ENCODE assay signal across 8 mouse cellular contexts in genomic region chr14:73552341-73553121, GRCm38 (mm10). TPM values are rescaled to one million over a fixed set of nuclear protein-coding genes. Genes with fewer than 3 reads are reported as not detected.
DNase-seq lines count a peak whose midpoint lies in the region; ATAC-seq lines count a peak whose summit lies in the region.

No protein-coding gene starts in this region.

- H3K4me3 ChIP-seq in forebrain, embryonic 14.5 days (ENCODE audit: low read depth, low read length): peak overlapping the region; percentile 96
- peak overlapping the region; percentile 84 for H3K4me3 ChIP-seq in neural tube, embryonic 15.5 days (replicated peaks)

- H3K4me1 ChIP-seq in forebrain, embryonic 14.5 days (ENCODE audit: control insufficient read depth, insufficient read depth, low read length): peaks cover 6% of the 10 kb centered on the region
- peaks cover 22% of the 10 kb centered on the region for H3K4me1 ChIP-seq in neural tube, embryonic 15.5 days

- peak overlapping the region; percentile 65 for H3K27ac ChIP-seq in forebrain, embryonic 14.5 days (ENCODE audit: low read depth, low read length)
- peak overlapping the region; percentile 83 for H3K27ac ChIP-seq in neural tube, embryonic 15.5 days (replicated peaks)

- peak overlapping the region; percentile 76 for H3K4me2 ChIP-seq in forebrain, embryonic 14.5 days (ENCODE audit: low read length)
- peak overlapping the region; percentile 71 for H3K4me2 ChIP-seq in neural tube, embryonic 15.5 days

- peak; percentile 94 for DNase-seq in ES-CJ7 (ENCODE audit: low read depth, low spot score)
- peak; percentile 95 for DNase-seq in cerebellum, adult 11 months
- DNase-seq in forebrain, embryonic 14.5 days (ENCODE audit: low spot score): peak; percentile 96
- DNase-seq in heart, postnatal 14 days: peak; percentile 97 to 99
- DNase-seq in layer of hippocampus, adult 11-12 months (ENCODE audit: low spot score): peak; percentile 92
- peak; percentile 94 to 96 for DNase-seq in lung, adult 18-20 months
- peak; percentile 95 for DNase-seq in testis, postnatal 14 days (ENCODE audit: low spot score)

- peak overlapping the region; percentile 95 for H3K9ac ChIP-seq in forebrain, embryonic 14.5 days (ENCODE audit: low read length)
- peak overlapping the region; percentile 88 for H3K9ac ChIP-seq in neural tube, embryonic 15.5 days (replicated peaks)

- no peaks in the 10 kb centered on the region for H3K9me3 ChIP-seq in forebrain, embryonic 14.5 days (replicated peaks; ENCODE audit: control insufficient read depth, low read length)
- no peaks in the 10 kb centered on the region for H3K9me3 ChIP-seq in neural tube, embryonic 15.5 days (replicated peaks)

- H3K27me3 ChIP-seq in forebrain, embryonic 14.5 days (replicated peaks; ENCODE audit: control insufficient read depth, insufficient read depth, low read length): no peaks in the 10 kb centered on the region
- H3K27me3 ChIP-seq in neural tube, embryonic 15.5 days (replicated peaks): no peaks in the 10 kb centered on the region

- WGBS in forebrain, embryonic 14.5 days: 4% methylated on average over 61 of the region's 61 CpGs
- 4% methylated on average over 58 of the region's 61 CpGs for WGBS in neural tube, embryonic 15.5 days

- H3K36me3 ChIP-seq in forebrain, embryonic 14.5 days (ENCODE audit: control insufficient read depth, insufficient read depth, low read length): no peaks in the 10 kb centered on the region
- H3K36me3 ChIP-seq in neural tube, embryonic 15.5 days: peaks cover 12% of the 10 kb centered on the region; the same call in 1 of the 2 replicates

- peak; percentile 97 for ATAC-seq in forebrain, embryonic 14.5 days
- peak; percentile 98 for ATAC-seq in neural tube, embryonic 15.5 days (ENCODE audit: low FRiP score)

- intact Hi-C loops in heart, postnatal 14 days (cut with DNase I): no loop called here

RNA-seq across cellular contexts. Expression of gene Nudt15, which starts 4.5 kb away (rescaled TPM):
- 8.2 and 9.1 TPM in 2 replicates for polyA plus RNA-seq in forebrain, embryonic 14.5 days (2014; fragmentation: Nextera tagmentation; extraction: Ambion mirVana)
- total RNA-seq in heart, postnatal 14 days (2021): 1 to 10 TPM; 7.7 to 9.0 TPM
- 7.9 and 8.5 TPM in 2 replicates for polyA plus RNA-seq in neural tube, embryonic 15.5 days (2015; fragmentation: Nextera tagmentation; extraction: Ambion mirVana)

RNA-seq across cellular contexts. Expression of gene Sucla2, which starts 27.4 kb away (rescaled TPM):
- 111 and 122 TPM in 2 replicates for polyA plus RNA-seq in forebrain, embryonic 14.5 days (2014; fragmentation: Nextera tagmentation; extraction: Ambion mirVana)
- total RNA-seq in heart, postnatal 14 days (2021): 100 to 1,000 TPM; 728 to 730 TPM
- polyA plus RNA-seq in neural tube, embryonic 15.5 days (2015; fragmentation: Nextera tagmentation; extraction: Ambion mirVana): 139 and 140 TPM in 2 replicates

RNA-seq across cellular contexts. Expression of gene Med4, which starts 42.7 kb away (rescaled TPM):
- 99.3 and 100.0 TPM in 2 replicates for polyA plus RNA-seq in forebrain, embryonic 14.5 days (2014; fragmentation: Nextera tagmentation; extraction: Ambion mirVana)
- total RNA-seq in heart, postnatal 14 days (2021): 10 to 100 TPM; 17.9 to 18.8 TPM
- polyA plus RNA-seq in neural tube, embryonic 15.5 days (2015; fragmentation: Nextera tagmentation; extraction: Ambion mirVana): 79.9 and 81.6 TPM in 2 replicates

Comparison
In these comparisons a context has a peak if more than half of its experiments do, and no peak if none do; other contexts are left out.
1. Peak in every context shown above with its lines: DNase-seq, ATAC-seq, H3K4me3 ChIP-seq and H3K27ac ChIP-seq.